Mouse (Mus musculus) intestine, embryonic 14.5 days (tissue): Measurements from ENCODE around the gene Trim8. TPM values are rescaled to one million over a fixed set of nuclear protein-coding genes. Genes with fewer than 3 reads are reported as not detected.

ENCODE experiments used
- ATAC-seq: fragments of 200-750 bp; cut with Nextera tagmentation; replicated peaks from 2 replicates; pipeline ENCODE4 v1.8.0; 2017; ENCODE audit warnings: low read depth, moderate number of reproducible peaks, moderate TSS enrichment, moderate library complexity; ENCODE audit not compliant: low FRiP score, low TSS enrichment
- DNase-seq: peaks from one replicate; pipeline ENCODE4 v3.0.0-alpha.2; 2018; ENCODE audit warnings: low spot score
- H3K27ac ChIP-seq: fragments of 300-500 bp; sonication (generic); 2 replicates; pipeline ENCODE4 v1.5.1; 2014; ENCODE audit warnings: low read depth, mild to moderate bottlenecking, control low read depth
- H3K27me3 ChIP-seq: fragments of 300-500 bp; sonication (generic); replicated peaks from 2 replicates; pipeline ENCODE4 v1.6.1; 2014; ENCODE audit warnings: low read length, control low read depth; ENCODE audit not compliant: control insufficient read depth, insufficient read depth
- H3K36me3 ChIP-seq: fragments of 300-500 bp; sonication (generic); 2 replicates; pipeline ENCODE4 v1.6.1; 2014; ENCODE audit warnings: low read length, control low read depth; ENCODE audit not compliant: control insufficient read depth, insufficient read depth
- H3K4me1 ChIP-seq: fragments of 300-500 bp; sonication (generic); replicated peaks from 2 replicates; pipeline ENCODE4 v1.6.1; 2014; ENCODE audit warnings: low read length, control low read depth, mixed read lengths; ENCODE audit not compliant: control insufficient read depth, insufficient read depth
- H3K4me2 ChIP-seq: fragments of 300-500 bp; sonication (generic); 2 replicates; pipeline ENCODE4 v1.6.1; 2014; ENCODE audit warnings: low read length
- H3K4me3 ChIP-seq: fragments of 300-500 bp; sonication (generic); 2 replicates; pipeline ENCODE4 v1.5.1; 2014; ENCODE audit warnings: low read depth, low read length, control low read depth, mixed read lengths
- H3K9ac ChIP-seq: fragments of 300-500 bp; sonication (generic); 2 replicates; pipeline ENCODE4 v1.6.1; 2014; ENCODE audit warnings: mild to moderate bottlenecking, low read length
- H3K9me3 ChIP-seq: fragments of 300-500 bp; sonication (generic); 2 replicates; pipeline ENCODE4 v1.6.1; 2016; ENCODE audit warnings: low read length, control low read depth; ENCODE audit not compliant: control insufficient read depth
- WGBS: fragments of 180-500 bp; shearing (Covaris S2); extraction: QIAGEN DNeasy Blood & Tissue Kit; methylation state at CpG from one replicate; pipeline ENCODE4 v1.1.7; 2014; 5-methylcytosine and 5-hydroxymethylcytosine counted together
- polyA plus RNA-seq: library from polyadenylated mRNA; unstranded; fragments of >200 nt; fragmentation: Nextera tagmentation; extraction: Ambion mirVana; gene quantifications from 2 replicates; pipeline ENCODE4 v1.2.1, GENCODE M21; 2014

The Trim8 gene
- polyA plus RNA-seq, 1 experiment from 2014 or later = 21.1 TPM

DNA sequence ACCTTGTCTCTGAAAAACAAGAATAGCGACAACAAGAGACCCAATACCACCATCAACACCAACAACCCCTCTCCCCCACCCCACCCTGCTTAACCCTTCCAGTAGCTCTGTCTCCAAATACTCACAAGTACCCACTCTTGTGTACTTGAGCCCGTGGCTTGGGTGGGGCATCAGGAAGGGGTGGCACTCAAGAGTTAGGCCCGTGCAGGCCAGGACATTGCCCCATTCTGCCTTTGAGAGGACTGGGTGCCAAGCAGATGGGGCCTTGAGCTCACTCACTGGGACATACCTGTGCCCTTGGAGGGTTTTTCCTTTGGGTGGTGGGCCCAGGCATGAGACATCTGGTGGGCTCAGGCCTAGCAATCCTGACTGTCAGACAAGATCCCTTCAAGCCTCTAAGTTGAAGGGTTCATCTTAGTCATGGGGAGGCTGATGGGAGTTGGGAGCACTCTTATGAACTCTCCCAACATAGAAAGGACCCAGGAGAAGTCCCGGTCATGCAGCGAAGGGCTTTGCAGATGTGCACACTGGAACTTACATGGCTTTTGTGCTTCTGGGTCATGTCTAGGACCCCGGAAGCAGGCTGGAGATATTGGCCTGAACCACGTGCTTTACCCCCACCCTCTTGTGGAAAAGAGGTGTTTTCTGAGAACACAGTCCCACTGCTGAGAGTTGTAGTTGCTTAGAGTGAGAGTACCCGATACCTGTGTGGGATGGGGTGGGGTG lies 4.3 kb downstream of the Trim8 start:
- peaks cover 39% of the 10 kb centered on the region for H3K36me3 ChIP-seq
- WGBS = 82% methylated on average over 8 of the region's 8 CpGs
- H3K9ac ChIP-seq = no peak overlapping the region
- H3K4me3 ChIP-seq = no peak overlapping the region
- no peak overlapping the region for H3K27ac ChIP-seq
- no peak for DNase-seq
- no peaks in the 10 kb centered on the region for H3K27me3 ChIP-seq
- ATAC-seq = no peak
- H3K9me3 ChIP-seq = no peaks in the 10 kb centered on the region
- peaks cover 62% of the 10 kb centered on the region for H3K4me1 ChIP-seq
- peak overlapping the region; percentile 3; the same call in 1 of the 2 replicates for H3K4me2 ChIP-seq

DNA sequence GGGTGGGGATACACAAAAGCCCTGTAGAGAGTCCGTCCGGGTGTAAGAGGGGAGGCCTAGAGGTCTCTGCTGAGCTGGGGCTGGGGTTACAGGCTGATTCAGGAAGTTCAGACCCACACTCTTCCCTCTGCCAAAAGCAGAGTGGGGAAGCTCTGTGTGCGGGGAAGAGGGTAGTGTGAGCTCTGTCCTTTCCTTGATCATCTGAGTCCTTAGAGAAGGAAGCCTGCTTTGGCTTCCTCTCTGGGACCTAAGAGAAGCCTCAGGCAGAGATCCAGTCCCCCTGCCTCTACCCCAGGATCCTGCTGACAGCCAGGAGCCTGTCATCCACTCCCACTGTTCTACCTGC lies 4.8 kb downstream of the Trim8 start:
- 66% methylated on average over 3 of the region's 3 CpGs for WGBS
- Histone ChIP-seq H3K27me3 (no peaks in the 10 kb centered on the region), H3K36me3 (peaks cover 45% of the 10 kb centered on the region), H3K9ac (no peak overlapping the region), H3K4me3 (no peak overlapping the region), H3K27ac (no peak overlapping the region), H3K9me3 (no peaks in the 10 kb centered on the region), H3K4me1 (peaks cover 66% of the 10 kb centered on the region), H3K4me2 (no peak overlapping the region)
- DNase-seq (no peak), ATAC-seq (no peak)

DNA sequence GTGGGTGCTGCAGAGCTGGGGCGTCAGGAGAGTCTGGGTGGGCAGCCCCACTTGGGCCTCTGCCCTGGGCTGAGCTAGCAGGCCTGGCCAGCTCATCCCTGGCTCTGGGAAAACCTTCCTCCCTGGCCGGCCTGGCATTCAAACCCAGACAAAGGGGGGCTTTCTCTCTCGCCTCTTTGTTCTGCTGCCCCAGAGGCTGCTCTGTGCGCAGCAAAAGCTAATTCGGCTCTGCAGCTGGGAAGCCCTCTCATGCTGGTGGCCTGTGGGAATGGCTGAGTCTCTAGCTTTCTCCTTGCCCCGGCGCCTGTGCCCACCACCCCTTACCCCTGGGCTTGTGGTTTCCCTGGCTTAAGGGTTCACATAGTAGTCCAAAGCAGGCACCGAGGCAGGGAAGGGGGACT lies 5.7 kb downstream of the Trim8 start:
- WGBS = 72% methylated on average over 8 of the region's 8 CpGs
- Histone ChIP-seq H3K27me3 (no peaks in the 10 kb centered on the region), H3K9ac (no peak overlapping the region), H3K27ac (no peak overlapping the region; the same call in 1 of the 2 replicates), H3K4me3 (no peak overlapping the region), H3K9me3 (no peaks in the 10 kb centered on the region), H3K4me2 (0 out of 2 replicates have a peak overlapping the region, but pooled peaks have one; percentile 18), H3K36me3 (peaks cover 53% of the 10 kb centered on the region), H3K4me1 (peaks cover 67% of the 10 kb centered on the region)
- ATAC-seq (no peak), DNase-seq (no peak)

DNA sequence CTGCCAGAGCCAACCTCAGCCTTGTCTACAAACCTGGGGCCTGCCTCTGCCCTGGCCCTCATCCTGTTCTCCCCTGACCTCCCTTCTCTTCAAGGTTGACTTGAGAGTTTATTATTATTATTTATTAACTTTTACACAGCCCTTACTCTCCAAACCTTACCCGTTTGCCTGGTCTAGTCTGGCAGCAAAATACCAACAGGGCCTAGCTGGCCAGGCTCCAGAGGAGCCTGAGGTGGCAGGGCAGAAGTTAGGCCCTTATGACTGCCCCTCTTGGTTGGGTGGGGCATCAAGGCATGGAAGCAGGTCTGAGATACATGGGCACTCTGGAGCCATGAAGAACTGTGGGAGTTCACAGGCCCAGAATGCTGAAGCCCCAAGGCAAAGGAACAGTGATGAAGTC lies 6.3 kb downstream of the Trim8 start:
- Histone ChIP-seq H3K36me3 (peaks cover 59% of the 10 kb centered on the region), H3K4me3 (no peak overlapping the region), H3K4me2 (no peak overlapping the region), H3K9ac (no peak overlapping the region), H3K27me3 (no peaks in the 10 kb centered on the region), H3K27ac (no peak overlapping the region), H3K9me3 (no peaks in the 10 kb centered on the region), H3K4me1 (peaks cover 67% of the 10 kb centered on the region)
- DNase-seq (no peak), ATAC-seq (no peak)
- WGBS = 67% methylated on average over 1 of the region's 1 CpGs

DNA sequence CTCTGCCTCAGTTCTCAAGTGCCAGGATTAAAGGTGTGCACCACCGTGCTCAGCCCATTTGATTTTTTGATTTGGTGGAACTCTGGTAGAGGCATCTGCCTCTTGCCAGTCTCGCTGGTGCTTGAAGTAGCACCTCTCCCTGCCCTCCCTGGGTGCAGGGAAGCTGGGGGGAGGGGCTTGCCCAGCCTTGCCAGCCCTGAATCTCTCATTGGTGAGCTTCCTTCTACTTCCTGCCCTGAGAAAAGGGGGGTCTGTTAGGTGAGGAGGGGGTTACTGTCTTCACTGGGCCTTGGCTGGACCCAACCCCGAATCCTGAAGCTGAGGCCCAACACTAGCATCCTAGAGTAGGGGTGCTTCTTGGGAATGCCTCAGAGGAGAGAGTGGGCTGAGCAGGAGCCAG lies 7.2 kb downstream of the Trim8 start:
- peaks cover 68% of the 10 kb centered on the region for H3K36me3 ChIP-seq
- DNase-seq (no peak), ATAC-seq (no peak)
- no peaks in the 10 kb centered on the region for H3K9me3 ChIP-seq
- no peak overlapping the region for H3K27ac ChIP-seq
- no peak overlapping the region for H3K4me2 ChIP-seq
- H3K27me3 ChIP-seq = no peaks in the 10 kb centered on the region
- H3K4me1 ChIP-seq = peaks cover 67% of the 10 kb centered on the region
- no peak overlapping the region for H3K9ac ChIP-seq
- WGBS = 42% methylated on average over 3 of the region's 3 CpGs
- no peak overlapping the region for H3K4me3 ChIP-seq

DNA sequence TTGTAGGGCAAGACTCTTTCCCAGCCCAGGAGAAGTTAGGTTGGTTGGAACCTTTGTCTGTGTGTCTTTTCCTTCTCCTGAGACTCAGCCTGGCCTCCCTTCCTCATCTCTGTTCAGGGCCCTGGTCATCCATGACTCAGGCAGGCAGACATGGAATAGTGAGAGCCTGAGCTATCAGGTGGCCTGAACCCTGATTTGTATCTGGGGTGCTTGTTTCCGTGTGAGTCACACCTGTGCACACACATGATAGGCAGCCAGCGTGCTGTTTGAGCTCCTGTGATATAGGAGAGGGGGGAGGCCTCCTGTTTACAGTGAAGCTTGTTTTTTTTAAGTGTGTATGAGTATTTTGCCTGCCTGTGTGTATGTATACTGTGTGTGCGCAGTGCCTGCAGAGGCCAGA lies 7.7 kb downstream of the Trim8 start:
- H3K4me2 ChIP-seq = no peak overlapping the region
- no peaks in the 10 kb centered on the region for H3K9me3 ChIP-seq
- DNase-seq = no peak
- peaks cover 67% of the 10 kb centered on the region for H3K4me1 ChIP-seq
- no peak overlapping the region for H3K27ac ChIP-seq
- H3K9ac ChIP-seq = no peak overlapping the region
- 56% methylated on average over 3 of the region's 3 CpGs for WGBS
- no peak overlapping the region for H3K4me3 ChIP-seq
- H3K36me3 ChIP-seq = peaks cover 73% of the 10 kb centered on the region
- ATAC-seq = no peak
- no peaks in the 10 kb centered on the region for H3K27me3 ChIP-seq

DNA sequence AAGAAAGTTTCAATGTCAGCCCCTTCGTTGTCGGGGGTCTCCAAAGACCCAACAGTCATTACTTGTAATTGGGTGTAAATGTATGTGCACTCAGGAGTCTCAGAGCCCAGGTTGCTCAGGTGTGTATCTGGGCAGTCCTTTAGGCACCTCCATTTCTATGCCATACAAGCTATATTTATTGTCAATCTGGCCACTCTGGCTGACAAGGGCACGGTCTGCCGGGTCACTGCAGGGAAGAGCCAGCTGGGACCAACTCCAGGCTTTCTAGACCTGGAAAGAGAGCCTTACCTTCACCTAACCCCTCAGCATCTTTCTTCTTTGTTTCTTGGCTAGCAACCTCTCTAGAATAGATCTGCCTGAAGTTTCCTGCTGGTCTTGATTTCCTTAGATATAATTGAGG lies 8.2 kb downstream of the Trim8 start:
- WGBS = 85% methylated on average over 4 of the region's 4 CpGs
- Histone ChIP-seq H3K27ac (no peak overlapping the region), H3K36me3 (peaks cover 76% of the 10 kb centered on the region), H3K4me1 (peaks cover 62% of the 10 kb centered on the region), H3K9ac (no peak overlapping the region), H3K9me3 (no peaks in the 10 kb centered on the region), H3K27me3 (no peaks in the 10 kb centered on the region), H3K4me3 (no peak overlapping the region), H3K4me2 (no peak overlapping the region)
- DNase-seq = no peak
- no peak for ATAC-seq

DNA sequence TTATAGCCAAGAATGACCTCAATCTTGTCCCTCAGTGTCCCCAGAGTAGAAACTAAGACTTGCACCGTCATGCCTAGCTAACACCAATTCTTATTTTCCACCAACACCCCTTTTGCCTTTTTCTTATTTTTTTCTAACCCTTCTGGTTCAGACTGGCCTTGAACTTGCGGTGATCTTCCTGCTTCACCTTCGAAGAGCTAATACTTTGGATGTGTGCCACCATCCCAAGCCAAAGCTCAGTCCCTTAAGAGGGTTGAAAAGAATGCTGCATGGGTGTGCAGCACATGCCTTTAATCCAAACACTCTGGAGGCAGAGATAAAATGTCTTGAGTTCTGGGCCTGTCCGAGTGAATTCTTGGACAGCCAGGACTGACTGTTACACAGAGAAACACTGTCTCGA lies 8.9 kb downstream of the Trim8 start:
- Histone ChIP-seq H3K9ac (no peak overlapping the region), H3K27me3 (no peaks in the 10 kb centered on the region), H3K27ac (no peak overlapping the region), H3K4me1 (peaks cover 55% of the 10 kb centered on the region), H3K9me3 (no peaks in the 10 kb centered on the region), H3K36me3 (peaks cover 77% of the 10 kb centered on the region), H3K4me3 (no peak overlapping the region), H3K4me2 (no peak overlapping the region)
- ATAC-seq (no peak), DNase-seq (no peak)
- 69% methylated on average over 5 of the region's 5 CpGs for WGBS

DNA sequence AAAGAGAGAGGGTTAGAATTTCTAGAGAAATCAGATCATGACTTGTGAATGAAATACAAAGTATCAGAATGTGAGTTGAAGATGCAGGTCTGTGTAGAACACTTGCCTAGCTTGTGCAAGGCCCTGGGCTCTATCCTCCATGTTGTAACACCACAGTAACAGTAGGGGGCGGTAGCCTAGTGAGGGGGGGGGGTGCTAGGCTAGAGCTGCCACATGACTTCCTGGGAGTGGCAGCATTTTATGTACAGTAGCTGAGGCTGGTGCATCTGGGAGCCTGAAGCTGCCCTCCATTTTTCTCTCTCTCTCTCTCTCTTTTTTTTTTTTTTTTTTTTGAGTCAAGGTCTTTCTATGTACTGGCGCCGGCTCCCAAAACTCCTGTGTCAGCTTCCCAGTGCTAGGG lies 9.3 kb downstream of the Trim8 start:
- DNase-seq = no peak
- no peak overlapping the region for H3K27ac ChIP-seq
- WGBS = 62% methylated on average over 3 of the region's 3 CpGs
- H3K36me3 ChIP-seq = peaks cover 81% of the 10 kb centered on the region
- no peak overlapping the region for H3K9ac ChIP-seq
- ATAC-seq = no peak
- H3K9me3 ChIP-seq = no peaks in the 10 kb centered on the region
- no peaks in the 10 kb centered on the region for H3K27me3 ChIP-seq
- H3K4me1 ChIP-seq = peaks cover 51% of the 10 kb centered on the region
- H3K4me3 ChIP-seq = no peak overlapping the region
- H3K4me2 ChIP-seq = no peak overlapping the region
